Mouse (Mus musculus) kidney, postnatal 14 days (tissue): ENCODE measurements around the gene Brca2.

Experiments
- DNase-seq: peaks from one replicate; pipeline ENCODE4 v3.0.0; 2022; ENCODE audit warnings: mixed read lengths

Gene Brca2

DNA sequence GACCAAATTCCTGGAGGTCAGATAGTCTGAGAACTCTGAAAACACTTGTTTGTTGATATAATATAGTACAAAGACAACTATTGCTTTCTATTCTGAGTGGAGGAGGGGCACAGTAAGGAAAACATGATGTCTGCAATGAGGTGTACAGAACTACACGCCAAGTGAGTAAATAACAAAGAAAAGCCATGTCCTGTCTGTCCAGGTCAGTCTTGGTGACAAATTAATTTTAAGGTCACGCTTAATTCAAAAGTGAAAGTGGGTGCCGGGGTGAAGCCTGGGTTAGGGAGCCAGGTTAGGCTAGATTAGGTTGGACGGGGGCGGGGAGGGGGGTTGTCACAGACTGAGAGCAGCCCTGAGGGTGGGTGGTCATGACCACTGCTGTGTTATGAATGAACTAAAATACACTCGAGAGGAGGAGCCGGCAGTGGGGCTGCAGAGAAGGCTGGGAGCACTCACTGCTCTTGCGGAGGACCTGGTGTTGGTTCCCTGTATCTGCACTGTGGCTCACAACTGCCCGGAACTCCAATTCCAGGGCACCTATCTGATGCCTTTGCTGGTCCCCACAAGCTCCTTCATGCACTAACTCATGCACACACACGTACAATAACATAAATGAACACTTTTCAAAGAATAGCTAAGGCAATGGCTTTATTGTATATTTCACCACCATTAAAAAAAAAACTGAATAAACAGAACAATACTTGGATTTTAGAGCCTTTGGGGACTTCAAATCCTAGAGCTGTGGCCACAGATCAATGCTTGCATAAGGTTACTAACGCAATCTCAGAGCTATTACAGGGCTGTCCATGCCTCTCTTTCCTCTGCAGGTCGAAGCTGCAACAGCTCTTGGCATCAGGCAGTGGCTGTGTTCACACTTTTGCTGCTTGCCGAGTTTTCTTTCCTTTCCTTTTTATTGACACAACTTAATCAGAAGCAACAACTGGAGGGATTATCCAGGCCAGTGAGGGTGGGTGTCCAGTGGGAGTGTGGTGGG lies 77.2 kb downstream of the Brca2 start:
- no peak for DNase-seq

DNA sequence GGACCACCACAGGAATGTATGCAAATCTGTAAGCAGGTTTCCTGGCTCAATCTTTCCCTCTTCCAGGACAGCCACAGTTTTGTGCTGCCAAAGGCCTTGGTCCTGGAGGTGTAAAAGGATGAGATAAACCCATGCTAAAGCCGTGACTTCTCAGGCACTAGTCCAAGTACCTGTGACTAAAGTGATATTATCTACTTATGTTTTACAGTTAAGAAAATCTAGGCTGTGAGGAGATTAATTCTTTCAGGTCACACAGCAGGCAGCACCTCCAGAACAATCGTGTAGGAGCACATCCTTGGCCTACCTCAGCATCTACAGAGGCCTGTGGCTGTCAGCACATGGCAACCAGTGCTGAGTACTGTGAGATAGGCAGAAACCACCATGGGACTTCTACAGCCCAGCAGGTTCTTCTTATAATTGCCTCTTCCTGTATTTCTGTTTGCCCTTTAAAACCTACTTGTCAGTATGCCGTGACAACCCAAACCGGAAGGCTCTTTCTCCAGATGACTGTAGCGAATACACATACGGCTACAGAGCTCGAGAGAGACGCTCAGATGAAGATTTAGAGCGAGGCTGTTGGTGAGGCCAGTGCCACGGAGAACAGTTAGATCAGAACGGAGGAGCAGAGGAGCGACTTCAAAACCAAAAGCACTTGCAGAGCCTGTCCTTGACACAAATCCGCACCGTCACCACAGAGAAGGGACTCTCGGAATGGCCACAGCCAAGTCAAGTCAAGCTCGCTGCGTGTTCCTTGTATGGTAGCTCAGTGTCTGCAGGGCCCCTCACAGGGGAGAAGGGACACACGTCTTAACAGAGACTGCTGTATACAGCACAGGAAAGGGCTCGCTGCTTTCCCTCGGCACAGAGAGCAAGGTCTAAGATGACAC lies 78.4 kb downstream of the Brca2 start:
- DNase-seq = no peak

DNA sequence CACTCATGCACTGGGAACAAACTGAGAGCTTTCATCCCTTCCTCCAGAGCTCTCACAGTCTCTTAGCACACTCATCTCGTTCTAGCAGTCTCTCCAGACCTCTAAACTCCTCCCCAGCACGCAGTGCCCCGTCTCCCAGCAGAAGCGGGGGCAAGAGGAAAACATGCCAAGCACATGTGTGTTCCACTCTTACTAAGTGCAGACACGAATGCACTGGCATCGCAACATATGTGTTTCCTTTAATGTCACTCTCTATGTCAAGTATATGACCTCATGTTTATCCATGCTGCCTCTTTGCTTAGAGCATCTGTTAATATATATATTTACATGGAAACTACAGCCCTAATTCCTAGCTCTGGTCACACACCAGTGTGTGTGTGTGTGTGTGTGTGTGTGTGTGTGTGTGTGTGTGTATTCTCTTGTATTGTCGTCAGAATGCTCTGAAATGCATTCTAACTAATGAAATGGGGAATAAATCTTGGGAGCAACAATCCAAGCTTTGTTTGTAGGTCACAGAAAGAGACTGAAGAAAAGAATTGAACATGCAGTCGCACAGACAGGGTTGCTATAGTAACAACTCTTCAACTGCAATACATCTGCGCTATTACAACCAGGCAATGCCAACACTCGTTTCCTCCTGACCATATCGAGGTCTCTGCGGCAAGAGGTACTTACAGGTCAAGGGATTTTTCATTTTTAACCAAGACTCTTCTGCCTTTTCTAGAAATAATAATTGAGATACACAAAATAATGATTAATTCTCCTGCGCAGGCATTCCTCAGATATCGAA lies 79.2 kb downstream of the Brca2 start:
- no peak for DNase-seq

DNA sequence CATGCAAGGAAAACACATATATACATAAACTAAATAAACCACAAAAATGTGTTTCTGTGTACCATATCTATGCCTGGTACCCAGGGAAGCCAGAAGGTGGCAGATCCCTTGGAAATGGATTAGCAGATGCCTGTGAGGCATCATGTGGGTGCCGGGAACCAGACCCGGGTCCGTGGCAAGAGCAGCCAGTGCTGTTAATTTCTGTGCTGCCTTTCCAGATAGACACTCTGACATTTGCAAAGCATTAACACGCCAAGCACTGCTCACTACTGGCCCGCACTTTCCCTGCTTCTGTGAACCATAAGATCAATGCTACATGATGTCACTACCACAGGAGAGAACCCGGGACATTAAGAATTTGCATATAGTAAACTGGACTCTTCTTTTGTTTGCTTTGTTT lies 83.7 kb downstream of the Brca2 start:
- no peak for DNase-seq

DNA sequence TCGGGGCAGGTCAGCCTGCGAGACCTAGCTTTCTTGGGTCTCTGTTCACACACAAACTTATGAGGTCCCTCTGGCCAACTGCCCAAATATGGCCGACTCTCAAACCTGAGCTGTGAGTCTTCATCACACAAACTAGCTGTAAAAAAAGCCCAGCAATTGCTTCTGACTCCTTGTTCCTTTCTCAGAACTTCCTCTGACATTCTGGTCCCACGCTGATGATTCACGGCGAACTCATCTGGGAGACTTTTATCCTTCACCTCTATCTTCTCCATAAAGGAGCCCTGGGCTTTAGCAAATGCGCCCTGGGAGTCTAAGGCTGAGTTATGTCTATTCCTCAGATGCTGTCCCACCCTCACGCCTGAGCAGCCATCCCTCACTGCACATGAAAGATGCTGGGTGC lies 85.2 kb downstream of the Brca2 start:
- DNase-seq = no peak

DNA sequence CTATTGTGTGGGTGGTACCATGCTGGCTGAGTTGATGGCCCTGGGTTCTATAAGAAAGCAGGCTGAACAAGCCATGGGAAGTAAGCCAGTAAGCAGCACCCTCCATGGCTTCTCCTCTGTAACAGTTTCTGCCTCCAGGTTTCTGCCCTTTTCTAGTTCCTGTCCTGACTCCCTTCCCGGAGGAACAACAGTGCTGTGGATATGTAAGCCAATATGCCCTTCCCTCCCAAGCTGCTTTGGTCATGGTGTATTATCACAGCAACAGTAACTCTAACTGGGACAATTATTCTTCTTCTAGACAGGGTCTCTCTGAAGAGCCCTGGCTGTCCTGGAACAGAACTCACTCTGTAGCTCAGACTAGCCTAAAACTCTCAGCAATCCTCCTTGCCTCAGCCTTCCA lies 88.7 kb downstream of the Brca2 start:
- DNase-seq = no peak

DNA sequence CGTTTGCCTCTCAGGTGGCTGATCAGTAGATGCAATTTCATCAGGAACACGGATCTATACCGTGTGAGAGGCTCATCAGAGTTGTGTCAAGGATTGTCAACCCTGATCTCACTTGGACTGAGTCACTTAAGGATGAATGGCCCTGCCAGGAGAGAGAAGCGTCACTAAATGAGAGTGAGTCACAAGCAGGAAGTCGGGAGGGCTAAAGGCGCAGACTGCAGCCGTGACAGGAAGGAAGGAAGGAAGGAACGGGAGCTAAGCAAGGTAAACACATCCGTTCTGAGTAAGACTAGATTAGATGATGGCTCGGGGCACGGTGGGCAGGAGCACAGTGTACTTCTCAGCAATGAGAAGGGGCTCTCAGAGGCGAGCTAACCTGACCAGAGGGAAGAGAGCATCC lies 89.3 kb downstream of the Brca2 start:
- no peak for DNase-seq

DNA sequence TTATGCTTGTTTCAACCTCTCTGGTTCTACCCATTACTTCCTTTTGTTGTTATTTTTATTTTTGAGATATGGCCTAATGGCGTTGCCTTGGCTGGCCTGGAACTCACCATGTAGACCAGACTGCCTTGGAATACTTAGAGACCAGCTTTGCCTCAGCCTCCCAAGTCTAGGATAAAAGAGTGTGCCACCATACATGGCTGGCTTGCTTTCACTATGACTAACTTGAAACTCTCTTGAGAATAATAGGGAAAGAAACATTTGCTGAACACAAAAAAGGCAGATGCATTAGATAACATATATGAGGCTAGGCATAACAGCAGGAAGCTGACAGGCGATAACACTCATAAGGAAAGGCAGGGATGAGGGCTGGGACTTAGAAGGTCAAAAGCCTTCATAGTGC lies 91.6 kb downstream of the Brca2 start:
- DNase-seq = no peak

DNA sequence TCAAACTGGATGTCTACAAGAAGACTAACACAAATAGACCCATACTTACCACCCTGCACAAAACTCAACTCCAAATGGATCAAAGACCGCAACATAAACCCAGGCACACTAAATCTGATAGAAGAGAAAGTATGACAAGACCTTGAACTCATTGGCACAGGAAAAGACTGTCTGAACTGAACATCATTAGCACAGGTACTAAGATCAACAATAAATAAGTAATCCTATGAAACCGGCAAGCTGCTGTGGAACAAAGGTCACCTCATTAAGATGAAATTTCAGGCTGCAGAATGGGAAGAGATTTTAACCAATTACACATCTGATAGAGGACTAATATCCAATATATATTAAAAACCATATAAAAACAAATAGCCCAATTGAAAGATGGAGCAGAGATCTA lies 93.8 kb downstream of the Brca2 start:
- no peak for DNase-seq

DNA sequence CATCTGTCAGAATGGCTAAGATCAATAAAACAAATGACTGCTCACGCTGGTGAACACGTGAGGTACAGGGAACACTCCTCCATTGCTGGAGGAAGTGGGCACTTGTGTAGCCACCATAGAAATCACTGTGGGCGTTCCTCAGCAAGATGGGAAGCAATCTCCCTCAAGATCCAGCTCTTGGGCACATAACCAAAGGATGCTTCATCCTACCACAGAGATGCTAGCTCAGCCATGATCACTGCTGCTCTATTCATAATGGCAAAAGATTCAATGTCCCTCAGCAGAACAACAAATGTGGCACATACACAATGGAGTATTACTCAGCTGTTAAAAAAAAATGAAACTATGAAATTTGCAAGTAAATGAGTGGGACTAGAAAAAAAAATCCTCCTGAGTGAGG lies 94.3 kb downstream of the Brca2 start:
- no peak for DNase-seq

DNA sequence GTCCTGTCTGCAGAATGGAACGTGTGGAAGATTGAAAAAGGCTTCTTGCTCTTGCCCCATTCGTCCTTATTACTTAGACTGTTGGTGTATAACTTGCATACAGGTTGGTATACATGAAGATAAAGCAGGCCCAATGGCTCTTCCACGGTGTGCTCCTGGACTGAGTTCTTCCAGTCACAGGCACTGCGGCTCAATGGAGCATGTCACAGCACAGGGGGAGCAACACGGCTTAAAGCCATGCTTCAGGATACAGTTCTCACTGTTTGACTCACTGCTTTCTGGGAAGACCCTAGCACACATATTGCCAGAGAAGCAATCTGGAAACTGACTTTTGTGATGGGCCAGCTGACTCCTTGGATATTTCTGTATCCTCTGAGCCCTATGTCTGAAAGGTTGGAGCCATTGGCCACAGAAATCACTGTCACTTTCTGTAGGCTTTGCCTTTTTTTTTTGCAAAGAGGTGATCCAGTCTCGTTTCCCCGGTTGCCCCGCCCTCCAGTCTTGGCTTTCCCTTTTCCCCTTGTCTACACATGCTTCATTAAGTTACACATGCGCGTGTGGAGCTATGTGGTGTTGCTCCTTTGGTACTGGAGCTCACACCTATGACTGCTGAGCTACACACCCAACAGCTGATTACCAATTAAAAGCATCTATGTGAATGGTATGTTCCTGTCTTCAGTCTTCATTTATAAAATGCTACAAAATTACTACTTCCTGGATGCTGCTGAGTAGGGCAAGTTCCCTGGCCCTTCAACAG lies 96.3 kb downstream of the Brca2 start:
- DNase-seq = no peak
